Mouse (Mus musculus): ENCODE results near the gene Fosl2. TPM values are rescaled to one million over a fixed set of nuclear protein-coding genes. Genes with fewer than 3 reads are reported as not detected.
"Not testable (repeated sequence)": the region's sequence is repeated elsewhere in the genome, so short reads cannot be mapped to it uniquely, and the experiment has no call there.

Fosl2 gene
- polyA plus RNA-seq, 1 experiment from 2014 or later: 0.61 TPM

GRCm38 (mm10) chr5:32153791-32154490 is 18.3 kb downstream of the Fosl2 start:
- Histone ChIP-seq H3K36me3 (ENCODE audit: control insufficient read depth, insufficient read depth) (no peaks in the 10 kb centered on the region), H3K9me3 (replicated peaks; ENCODE audit: control insufficient read depth, low read length) (no peaks in the 10 kb centered on the region), H3K27ac (ENCODE audit: low read length) (no peak overlapping the region), H3K4me2 (ENCODE audit: low read depth, low read length) (no peak overlapping the region), H3K4me1 (ENCODE audit: control insufficient read depth, low read depth, low read length) (no peaks in the 10 kb centered on the region), H3K27me3 (ENCODE audit: control insufficient read depth, insufficient read depth, low read depth, low read length) (no peaks in the 10 kb centered on the region), H3K4me3 (ENCODE audit: low read depth, low read length) (no peak overlapping the region), H3K9ac (ENCODE audit: low read depth, low read length) (no peak overlapping the region)
- no peak for ATAC-seq (ENCODE audit: low read depth)
- whole genome bisulfite sequencing (ENCODE audit: insufficient replicate concordance): 71% methylated on average over 17 of the region's 17 CpGs

GRCm38 (mm10) chr5:32154931-32155688 is 19.5 kb downstream of the Fosl2 start:
- WGBS (ENCODE audit: insufficient replicate concordance): 56% methylated on average over 9 of the region's 9 CpGs
- no peaks in the 10 kb centered on the region for H3K27me3 ChIP-seq (ENCODE audit: control insufficient read depth, insufficient read depth, low read depth, low read length)
- ATAC-seq (ENCODE audit: low read depth): no peak
- H3K9me3 ChIP-seq (replicated peaks; ENCODE audit: control insufficient read depth, low read length): no peaks in the 10 kb centered on the region
- H3K4me1 ChIP-seq (ENCODE audit: control insufficient read depth, low read depth, low read length): no peaks in the 10 kb centered on the region
- no peak overlapping the region for H3K4me2 ChIP-seq (ENCODE audit: low read depth, low read length)
- no peaks in the 10 kb centered on the region for H3K36me3 ChIP-seq (ENCODE audit: control insufficient read depth, insufficient read depth)
- no peak overlapping the region for H3K9ac ChIP-seq (ENCODE audit: low read depth, low read length)
- H3K4me3 ChIP-seq (ENCODE audit: low read depth, low read length): no peak overlapping the region
- no peak overlapping the region for H3K27ac ChIP-seq (ENCODE audit: low read length)

- H3K36me3 ChIP-seq (ENCODE audit: control insufficient read depth, insufficient read depth): no peaks in the 10 kb centered on the region
- no peak overlapping the region for H3K4me2 ChIP-seq (ENCODE audit: low read depth, low read length)
- no peaks in the 10 kb centered on the region for H3K27me3 ChIP-seq (ENCODE audit: control insufficient read depth, insufficient read depth, low read depth, low read length)
- no peaks in the 10 kb centered on the region for H3K4me1 ChIP-seq (ENCODE audit: control insufficient read depth, low read depth, low read length)
- no peak overlapping the region for H3K27ac ChIP-seq (ENCODE audit: low read length)
- H3K9me3 ChIP-seq (replicated peaks; ENCODE audit: control insufficient read depth, low read length): no peaks in the 10 kb centered on the region
- 63% methylated on average over 3 of the region's 3 CpGs for WGBS (ENCODE audit: insufficient replicate concordance)
- no peak overlapping the region for H3K9ac ChIP-seq (ENCODE audit: low read depth, low read length)
- H3K4me3 ChIP-seq (ENCODE audit: low read depth, low read length): no peak overlapping the region
- no peak for ATAC-seq (ENCODE audit: low read depth)
Observed at GRCm38 (mm10) chr5:32155927-32156326, 20.3 kb downstream of the Fosl2 start.

- Histone ChIP-seq H3K4me3 (ENCODE audit: low read depth, low read length) (no peak overlapping the region), H3K27ac (ENCODE audit: low read length) (no peak overlapping the region), H3K36me3 (ENCODE audit: control insufficient read depth, insufficient read depth) (no peaks in the 10 kb centered on the region), H3K9ac (ENCODE audit: low read depth, low read length) (no peak overlapping the region), H3K9me3 (replicated peaks; ENCODE audit: control insufficient read depth, low read length) (no peaks in the 10 kb centered on the region), H3K27me3 (ENCODE audit: control insufficient read depth, insufficient read depth, low read depth, low read length) (no peaks in the 10 kb centered on the region), H3K4me1 (ENCODE audit: control insufficient read depth, low read depth, low read length) (no peaks in the 10 kb centered on the region), H3K4me2 (ENCODE audit: low read depth, low read length) (no peak overlapping the region)
- WGBS (ENCODE audit: insufficient replicate concordance): 53% methylated on average over 3 of the region's 3 CpGs
- ATAC-seq (ENCODE audit: low read depth): no peak
Observed at GRCm38 (mm10) chr5:32163478-32164043, 28.0 kb downstream of the Fosl2 start.

- Histone ChIP-seq H3K27ac (ENCODE audit: low read length) (no peak overlapping the region), H3K36me3 (ENCODE audit: control insufficient read depth, insufficient read depth) (no peaks in the 10 kb centered on the region), H3K9ac (ENCODE audit: low read depth, low read length) (no peak overlapping the region), H3K9me3 (replicated peaks; ENCODE audit: control insufficient read depth, low read length) (no peaks in the 10 kb centered on the region), H3K4me2 (ENCODE audit: low read depth, low read length) (no peak overlapping the region), H3K27me3 (ENCODE audit: control insufficient read depth, insufficient read depth, low read depth, low read length) (no peaks in the 10 kb centered on the region), H3K4me1 (ENCODE audit: control insufficient read depth, low read depth, low read length) (no peaks in the 10 kb centered on the region), H3K4me3 (ENCODE audit: low read depth, low read length) (no peak overlapping the region)
- ATAC-seq (ENCODE audit: low read depth): no peak
- 34% methylated on average over 2 of the region's 2 CpGs for WGBS (ENCODE audit: insufficient replicate concordance)
Observed at GRCm38 (mm10) chr5:32172188-32172587, 36.6 kb downstream of the Fosl2 start.

- Histone ChIP-seq H3K27me3 (ENCODE audit: control insufficient read depth, insufficient read depth, low read depth, low read length) (no peaks in the 10 kb centered on the region), H3K4me2 (ENCODE audit: low read depth, low read length) (no peak overlapping the region)
- ATAC-seq (ENCODE audit: low read depth): no peak
Observed at GRCm38 (mm10) chr5:32176800-32177199, 41.2 kb downstream of the Fosl2 start.

GRCm38 (mm10) chr5:32177737-32178136 is 42.1 kb downstream of the Fosl2 start:
- ATAC-seq (ENCODE audit: low read depth): no peak
- H3K4me2 ChIP-seq (ENCODE audit: low read depth, low read length): no peak overlapping the region
- H3K9me3 ChIP-seq (replicated peaks; ENCODE audit: control insufficient read depth, low read length): no peaks in the 10 kb centered on the region
- 48% methylated on average over 4 of the region's 4 CpGs for WGBS (ENCODE audit: insufficient replicate concordance)
- no peak overlapping the region for H3K27ac ChIP-seq (ENCODE audit: low read length)
- no peak overlapping the region for H3K9ac ChIP-seq (ENCODE audit: low read depth, low read length)
- H3K4me3 ChIP-seq (ENCODE audit: low read depth, low read length): no peak overlapping the region
- H3K36me3 ChIP-seq (ENCODE audit: control insufficient read depth, insufficient read depth): no peaks in the 10 kb centered on the region
- H3K27me3 ChIP-seq (ENCODE audit: control insufficient read depth, insufficient read depth, low read depth, low read length): no peaks in the 10 kb centered on the region
- H3K4me1 ChIP-seq (ENCODE audit: control insufficient read depth, low read depth, low read length): no peaks in the 10 kb centered on the region

More at GRCm38 (mm10) chr5:32176800-32177199, 41.2 kb downstream of the Fosl2 start:
- Histone ChIP-seq H3K4me3 (ENCODE audit: low read depth, low read length) (no peak overlapping the region), H3K27ac (ENCODE audit: low read length) (no peak overlapping the region), H3K9me3 (replicated peaks; ENCODE audit: control insufficient read depth, low read length) (no peaks in the 10 kb centered on the region), H3K36me3 (ENCODE audit: control insufficient read depth, insufficient read depth) (no peaks in the 10 kb centered on the region), H3K4me1 (ENCODE audit: control insufficient read depth, low read depth, low read length) (no peaks in the 10 kb centered on the region), H3K9ac (ENCODE audit: low read depth, low read length) (no peak overlapping the region)
- 12% methylated on average over 2 of the region's 2 CpGs for WGBS (ENCODE audit: insufficient replicate concordance)

- not testable (repeated sequence) for H3K4me1 ChIP-seq (ENCODE audit: control insufficient read depth, low read depth, low read length); ATAC-seq (ENCODE audit: low read depth); H3K27me3 ChIP-seq (ENCODE audit: control insufficient read depth, insufficient read depth, low read depth, low read length); H3K9ac ChIP-seq (ENCODE audit: low read depth, low read length); H3K27ac ChIP-seq (ENCODE audit: low read length); H3K36me3 ChIP-seq (ENCODE audit: control insufficient read depth, insufficient read depth); H3K9me3 ChIP-seq (replicated peaks; ENCODE audit: control insufficient read depth, low read length); H3K4me2 ChIP-seq (ENCODE audit: low read depth, low read length); H3K4me3 ChIP-seq (ENCODE audit: low read depth, low read length)
- 59% methylated on average over 5 of the region's 6 CpGs for WGBS (ENCODE audit: insufficient replicate concordance)
Observed at GRCm38 (mm10) chr5:32178720-32179119, 43.1 kb downstream of the Fosl2 start.

Data from liver, embryonic 16.5 days (tissue).